In the genomic region with DNA sequence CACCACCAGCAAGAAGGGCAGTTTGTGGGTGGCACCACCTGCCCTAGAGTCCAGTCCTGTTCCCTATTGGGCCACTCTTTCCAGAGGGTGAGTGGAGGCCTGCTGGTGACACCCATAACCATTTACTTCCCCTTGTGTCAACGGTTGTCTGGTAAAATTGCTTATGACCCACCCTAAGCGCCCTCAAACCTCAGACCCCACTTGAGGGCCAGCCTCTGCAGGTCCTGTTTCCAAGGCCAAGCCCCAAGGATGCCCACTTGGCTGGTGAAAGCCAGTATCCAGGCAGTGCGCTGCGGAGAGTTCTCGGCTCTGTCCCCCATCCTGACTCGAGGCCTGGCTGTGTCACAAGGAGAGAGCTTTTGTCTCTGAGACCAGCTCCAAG, we compare ENCODE assay signal across 9 mouse cellular contexts. TPM values are rescaled to one million over a fixed set of nuclear protein-coding genes. Genes with fewer than 3 reads are reported as not detected.
DNase-seq lines count a peak whose midpoint lies in the region; ATAC-seq and TF ChIP-seq lines count a peak whose summit lies in the region.
"Had no signal": no experiment of that assay in that cellular context is flagged by ENCODE, and none has a peak within 500 bp of the region (broad histone marks: within the 10 kb centered on the region; RNA-seq: fewer than 3 reads in every experiment).

No protein-coding gene starts in this region.

- H3K4me2 ChIP-seq in heart, embryonic 14.5 days (ENCODE audit: low read length) = peak overlapping the region; percentile 23; the same call in 1 of the 2 replicates
- H3K4me2 ChIP-seq in forebrain, embryonic 13.5 days = peak overlapping the region; percentile 27
- H3K4me2 ChIP-seq in limb, embryonic 15.5 days = 0 out of 2 replicates have a peak overlapping the region, but pooled peaks have one; percentile 37

- no peaks in the 10 kb centered on the region for H3K36me3 ChIP-seq in heart, embryonic 14.5 days (ENCODE audit: control insufficient read depth, insufficient read depth, low read length)
- peaks cover 49% of the 10 kb centered on the region for H3K36me3 ChIP-seq in E14TG2a.4 (ENCODE audit: insufficient read depth, low read length)
- peaks cover 12% of the 10 kb centered on the region; the same call in 1 of the 2 replicates for H3K36me3 ChIP-seq in forebrain, embryonic 13.5 days (ENCODE audit: poor library complexity, severe bottlenecking)
- H3K36me3 ChIP-seq in limb, embryonic 15.5 days = no peaks in the 10 kb centered on the region

- no peaks in the 10 kb centered on the region for H3K9me3 ChIP-seq in heart, embryonic 14.5 days (ENCODE audit: control insufficient read depth, low read length)
- H3K9me3 ChIP-seq in E14TG2a.4 (ENCODE audit: low read length) = no peaks in the 10 kb centered on the region
- no peaks in the 10 kb centered on the region for H3K9me3 ChIP-seq in forebrain, embryonic 13.5 days (replicated peaks)
- H3K9me3 ChIP-seq in limb, embryonic 15.5 days = no peaks in the 10 kb centered on the region

- no peak overlapping the region for H3K9ac ChIP-seq in heart, embryonic 14.5 days (ENCODE audit: low read length)
- peak overlapping the region; percentile 14; the same call in 1 of the 2 replicates for H3K9ac ChIP-seq in forebrain, embryonic 13.5 days
- no peak overlapping the region for H3K9ac ChIP-seq in limb, embryonic 15.5 days

- no peak for TF ChIP-seq CTCF in E14TG2a.4 (conservative IDR thresholded peaks at IDR 0.05; ENCODE audit: low read length)

- peaks cover 54 to 76% of the 10 kb centered on the region in 2 experiments for H3K4me1 ChIP-seq in heart, embryonic 14.5 days (ENCODE audit: control insufficient read depth in 2 of 2, insufficient read depth in 2 of 2, low read length in 2 of 2)
- peaks cover 90% of the 10 kb centered on the region for H3K4me1 ChIP-seq in E14TG2a.4 (replicated peaks; ENCODE audit: low read depth, low read length)
- H3K4me1 ChIP-seq in forebrain, embryonic 13.5 days = peaks cover 97% of the 10 kb centered on the region
- H3K4me1 ChIP-seq in limb, embryonic 15.5 days = peaks cover 100% of the 10 kb centered on the region

- DNase-seq in heart, adult 8-10 months (ENCODE audit: low spot score) = no peak
- DNase-seq in embryo, embryonic 9.5 days (ENCODE audit: extremely low spot score) = no peak
- no peak for DNase-seq in gastrocnemius, adult 18-20 months (ENCODE audit: low spot score)
- no peak for DNase-seq in layer of hippocampus, adult 18-20 months (ENCODE audit: low spot score in 2 of 2)

- 81% methylated on average over 6 of the region's 6 CpGs for WGBS in heart, embryonic 14.5 days
- 69% methylated on average over 6 of the region's 6 CpGs for WGBS in forebrain, embryonic 13.5 days
- WGBS in limb, embryonic 15.5 days = 79% methylated on average over 6 of the region's 6 CpGs

- no peaks in the 10 kb centered on the region for H3K27me3 ChIP-seq in heart, embryonic 14.5 days (ENCODE audit: control insufficient read depth, insufficient read depth, low read length)
- H3K27me3 ChIP-seq in E14TG2a.4 (ENCODE audit: insufficient read depth, low read length) = no peaks in the 10 kb centered on the region
- peaks cover 20% of the 10 kb centered on the region for H3K27me3 ChIP-seq in forebrain, embryonic 13.5 days
- H3K27me3 ChIP-seq in limb, embryonic 15.5 days = peaks cover 9% of the 10 kb centered on the region; the same call in 1 of the 2 replicates
- H3K27me3 ChIP-seq: Patski had no signal

- H3K27ac ChIP-seq in heart, embryonic 14.5 days (replicated peaks in 1 of 2; ENCODE audit: control insufficient read depth in 1 of 2, insufficient read depth in 1 of 2, low read depth in 2 of 2, low read length in 2 of 2) = peak overlapping the region in 1 of 2 experiments; percentile 84; a peak in 2 of 4 replicates
- H3K27ac ChIP-seq in forebrain, embryonic 13.5 days = peak overlapping the region; percentile 88; the same call in 1 of the 2 replicates
- no peak overlapping the region for H3K27ac ChIP-seq in limb, embryonic 15.5 days

- ATAC-seq in heart, embryonic 14.5 days (ENCODE audit: insufficient number of reproducible peaks, insufficient read depth, low FRiP score, low read depth) = no peak
- no peak for ATAC-seq in forebrain, embryonic 13.5 days
- no peak for ATAC-seq in limb, embryonic 15.5 days (ENCODE audit: insufficient number of reproducible peaks, low FRiP score, low TSS enrichment, low read depth)
- ATAC-seq: Patski had no signal

- H3K4me3 ChIP-seq in heart, embryonic 14.5 days (ENCODE audit: control insufficient read depth in 1 of 2, insufficient read depth in 1 of 2, low read depth in 1 of 2, low read length in 2 of 2) = no peak overlapping the region
- peak overlapping the region; percentile 48; the same call in 1 of the 2 replicates for H3K4me3 ChIP-seq in E14TG2a.4 (replicated peaks; ENCODE audit: low read length)
- H3K4me3 ChIP-seq in forebrain, embryonic 13.5 days = 0 out of 2 replicates have a peak overlapping the region, but pooled peaks have one; percentile 6
- H3K4me3 ChIP-seq in limb, embryonic 15.5 days = no peak overlapping the region

RNA-seq across cellular contexts. Expression of gene Bahcc1, which starts 28.0 kb away (rescaled TPM):
- polyA plus RNA-seq in heart, embryonic 14.5 days (2014; fragmentation: Nextera tagmentation; extraction: Ambion mirVana) = 8.8 and 9.1 TPM in 2 replicates
- total RNA-seq in heart, adult 8-10 months (2022) = 10 to 100 TPM in 2 of 4 experiments, 1 to 10 TPM in 2; 6.2 to 12.6 (median 9.3) TPM
- 17.2 TPM in 2 replicates for polyA plus RNA-seq in forebrain, embryonic 13.5 days (2015; fragmentation: Nextera tagmentation; extraction: Ambion mirVana)
- 5.8 and 6.7 TPM in 2 replicates for polyA plus RNA-seq in limb, embryonic 15.5 days (2015; fragmentation: Nextera tagmentation; extraction: Ambion mirVana)
- 1 to 10 TPM; 3.4 to 4.6 TPM for total RNA-seq in gastrocnemius, adult 18-20 months (2021)
- 10 to 100 TPM; 17.6 to 19.0 TPM for total RNA-seq in layer of hippocampus, adult 18-20 months (2021)

Comparison
In these comparisons a context has a peak if more than half of its experiments do, and no peak if none do; other contexts are left out.
1. H3K4me3 ChIP-seq: peak in E14TG2a.4 (single experiment) and forebrain, embryonic 13.5 days (single experiment); none in heart, embryonic 14.5 days (0 of 2) and limb, embryonic 15.5 days (single experiment).
2. Peak in every context shown above with its lines, with median percentiles within 50 percentile points of each other: H3K4me2 ChIP-seq.